Mouse (Mus musculus) brain, embryonic 14.5 days (tissue): ENCODE measurements at regions not wholly inside any gene's neighbourhood (a gene's known extent, or its start where the extent isn't known, plus 50 kb on each side); places are given as distances from the start of the nearest gene placed in this dataset.

Experiments
- CTCF ChIP-seq: fragments of 200-500 bp; IDR thresholded peaks from 2 replicates; pipeline ENCODE4 v1.5.1; 2012; ENCODE audit warnings: inconsistent platforms, mild to moderate bottlenecking, moderate library complexity, borderline replicate concordance; ENCODE audit not compliant: insufficient read depth, insufficient read length; ENCODE audit errors: extremely low read depth
- POLR2A ChIP-seq: fragments of 200-500 bp; IDR thresholded peaks from 2 replicates; pipeline ENCODE4 v1.6.1; 2012; ENCODE audit warnings: mild to moderate bottlenecking, inconsistent platforms, borderline replicate concordance; ENCODE audit not compliant: poor library complexity, insufficient read depth, insufficient read length, severe bottlenecking; ENCODE audit errors: extremely low read depth

DNA sequence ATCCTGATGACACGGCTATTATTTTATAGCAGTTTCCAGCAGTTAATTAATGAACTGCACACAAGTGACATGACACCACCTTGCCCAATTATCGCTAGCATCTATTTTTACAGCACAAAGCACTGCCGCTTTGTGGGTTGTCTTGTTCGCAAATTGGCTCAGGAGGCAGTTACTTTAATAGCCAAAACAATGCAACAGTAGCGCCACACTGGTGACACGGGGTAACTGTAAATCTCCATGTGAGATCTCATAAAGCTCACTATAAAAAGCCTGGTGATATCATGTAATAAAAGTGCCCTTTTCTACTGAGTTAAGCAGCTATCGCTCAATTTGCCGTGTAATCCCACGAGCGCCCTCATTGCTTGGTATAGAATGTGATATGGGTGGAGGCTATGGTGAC is 715.4 kb upstream of the Adgrl2 start:
- TF ChIP-seq POLR2A = no peak
- TF ChIP-seq CTCF = no peak
